Mouse (Mus musculus): ENCODE data around the gene Gpn2.

DNA sequence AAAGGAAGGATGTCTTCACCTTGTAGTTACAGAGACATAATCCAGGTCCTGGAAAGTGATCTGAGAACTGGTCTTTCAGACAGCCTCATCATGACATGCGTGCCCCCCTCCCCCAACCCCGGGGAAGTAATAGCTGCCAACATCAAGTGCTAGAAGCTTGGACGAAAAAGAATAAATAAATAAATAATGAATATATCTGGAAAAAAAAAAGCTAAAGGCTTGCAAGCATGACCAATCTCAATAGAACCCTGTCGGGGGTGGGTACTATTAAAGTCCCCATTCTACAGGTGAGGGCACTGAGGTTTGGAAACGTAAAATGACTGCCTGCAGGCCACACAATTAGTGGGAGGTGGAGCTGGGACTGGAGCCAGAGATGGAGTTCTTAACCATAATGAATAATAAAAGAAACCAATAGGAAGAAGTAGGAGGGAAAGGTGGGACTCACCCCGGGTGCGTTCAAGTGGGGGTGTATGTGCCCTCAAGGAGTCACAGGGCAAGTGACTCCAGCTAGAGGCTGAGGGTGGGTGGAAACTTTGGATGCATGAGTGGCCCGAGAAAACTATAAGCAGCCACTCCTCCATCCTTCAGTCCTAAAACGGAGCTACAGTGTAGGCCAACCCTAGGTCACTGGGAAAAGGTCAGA is 47.7 kb downstream of the Gpn2 start:
- no peak for TF ChIP-seq CTCF (IDR thresholded peaks at IDR 0.05; ENCODE audit: insufficient read depth, low read length)
- TF ChIP-seq POLR2A (IDR thresholded peaks at IDR 0.05; ENCODE audit: borderline replicate concordance, extremely low read depth, low read depth, low read length) = peak; percentile 18; the same call in 1 of the 2 replicates

Data from lung, adult 2 months (tissue).